Mouse (Mus musculus): Measurements from ENCODE around the gene Rubcnl.

The Rubcnl gene

GRCm38 (mm10) chr14:75017877-75018825 lies 2.3 kb downstream of the Rubcnl start:
- no peak for DNase-seq (ENCODE audit: low spot score)

GRCm38 (mm10) chr14:75018829-75019228 lies 3.0 kb downstream of the Rubcnl start:
- DNase-seq (ENCODE audit: low spot score), result no peak

- DNase-seq (ENCODE audit: low spot score), result no peak
Observed at GRCm38 (mm10) chr14:75020581-75021253, 4.9 kb downstream of the Rubcnl start.

- DNase-seq (ENCODE audit: low spot score), result no peak
Observed at GRCm38 (mm10) chr14:75022522-75022921, 6.7 kb downstream of the Rubcnl start.

GRCm38 (mm10) chr14:75024793-75025710 lies 9.2 kb downstream of the Rubcnl start:
- DNase-seq (ENCODE audit: low spot score), result no peak

- no peak for DNase-seq (ENCODE audit: low spot score)
Observed at GRCm38 (mm10) chr14:75030764-75031163, 14.9 kb downstream of the Rubcnl start.

- DNase-seq (ENCODE audit: low spot score), result peak; percentile 47
Observed at GRCm38 (mm10) chr14:75031999-75032575, 16.3 kb downstream of the Rubcnl start.

GRCm38 (mm10) chr14:75032742-75033141 lies 16.9 kb downstream of the Rubcnl start:
- no peak for DNase-seq (ENCODE audit: low spot score)

GRCm38 (mm10) chr14:75034240-75034639 lies 18.4 kb downstream of the Rubcnl start:
- DNase-seq (ENCODE audit: low spot score), result peak; percentile 65

GRCm38 (mm10) chr14:75035431-75035830 lies 19.6 kb downstream of the Rubcnl start:
- no peak for DNase-seq (ENCODE audit: low spot score)

- no peak for DNase-seq (ENCODE audit: low spot score)
Observed at GRCm38 (mm10) chr14:75045184-75045583, 29.4 kb downstream of the Rubcnl start.

GRCm38 (mm10) chr14:75052451-75052850 lies 36.6 kb downstream of the Rubcnl start:
- DNase-seq (ENCODE audit: low spot score), result no peak

GRCm38 (mm10) chr14:75054455-75055343 lies 38.9 kb downstream of the Rubcnl start:
- DNase-seq (ENCODE audit: low spot score), result no peak

- DNase-seq (ENCODE audit: low spot score), result no peak
Observed at GRCm38 (mm10) chr14:75056861-75057431, 41.1 kb downstream of the Rubcnl start.

GRCm38 (mm10) chr14:75060562-75060961 lies 44.7 kb downstream of the Rubcnl start:
- DNase-seq (ENCODE audit: low spot score), result peak; percentile 70

- DNase-seq (ENCODE audit: low spot score), result no peak
Observed at GRCm38 (mm10) chr14:75063936-75064335, 48.1 kb downstream of the Rubcnl start.

GRCm38 (mm10) chr14:75064520-75064919 lies 48.7 kb downstream of the Rubcnl start:
- DNase-seq (ENCODE audit: low spot score), result peak; percentile 29

- peak; percentile 29 for DNase-seq (ENCODE audit: low spot score)
Observed at GRCm38 (mm10) chr14:75065211-75065610, 49.4 kb downstream of the Rubcnl start.

- DNase-seq (ENCODE audit: low spot score), result peak; percentile 30
Observed at GRCm38 (mm10) chr14:75068430-75069112, 52.7 kb downstream of the Rubcnl start.
